Mouse (Mus musculus): ENCODE measurements around the gene 1700020D05Rik.
A peak's percentile ranks its signal among the peaks of the same experiment; 100 is the strongest.

The 1700020D05Rik gene

GRCm38 (mm10) chr19:5503687-5504086 lies at the start of gene 1700020D05Rik:
Gene 1700020D05Rik (minus strand): TSS chr19:5503787.
- no peak for ATAC-seq (ENCODE audit: low TSS enrichment)

DNA sequence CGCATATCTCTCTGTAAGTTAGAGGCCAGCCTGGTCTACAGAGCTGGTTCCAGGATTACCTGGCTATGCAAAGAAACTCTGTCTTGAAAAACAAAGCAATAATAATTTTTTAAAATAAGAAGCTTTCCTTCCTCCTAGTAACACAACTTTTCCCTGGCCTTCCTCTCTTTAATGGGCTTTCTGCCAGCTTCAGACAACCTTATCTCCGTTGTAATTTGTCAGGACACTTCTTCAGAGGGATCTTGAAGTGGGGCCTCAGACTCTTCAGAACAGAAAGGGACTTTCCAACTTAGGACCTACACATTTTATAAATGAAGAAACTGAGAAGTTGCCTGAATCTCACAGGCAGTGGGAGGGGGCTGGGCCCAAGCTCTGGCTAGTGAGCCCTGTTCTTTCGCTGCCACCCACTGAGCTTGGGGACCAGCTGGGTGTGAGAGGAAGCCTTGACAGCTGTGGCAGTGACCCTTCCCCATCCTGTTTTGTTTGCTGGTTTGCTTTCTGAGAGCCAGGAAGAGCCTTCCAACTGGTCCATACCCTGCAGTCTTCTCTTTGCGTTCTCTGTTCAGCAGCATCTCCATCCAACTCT lies 44.0 kb upstream of the 1700020D05Rik start:
- ATAC-seq (ENCODE audit: low TSS enrichment), result no peak

DNA sequence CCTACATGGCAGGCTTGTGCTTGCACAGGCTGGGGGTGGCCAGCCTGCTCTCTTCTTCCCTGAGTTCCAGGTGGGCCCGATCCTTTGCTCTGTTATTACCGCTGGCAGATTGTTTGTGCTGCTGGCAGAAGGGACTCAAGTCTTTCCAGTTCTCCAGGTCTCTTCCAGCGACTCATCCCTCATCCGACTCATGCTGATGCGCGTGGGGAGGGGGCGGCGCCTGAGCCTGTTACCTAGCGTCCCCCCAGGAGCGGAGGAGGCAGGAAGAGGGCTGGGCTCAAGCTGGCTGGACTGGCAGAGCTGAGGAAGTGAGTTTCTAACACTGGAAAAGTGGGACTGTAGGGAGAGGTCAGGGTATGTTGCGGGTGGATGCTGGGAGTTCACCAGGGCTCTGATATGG lies 40.4 kb upstream of the 1700020D05Rik start:
- no peak for ATAC-seq (ENCODE audit: low TSS enrichment)

DNA sequence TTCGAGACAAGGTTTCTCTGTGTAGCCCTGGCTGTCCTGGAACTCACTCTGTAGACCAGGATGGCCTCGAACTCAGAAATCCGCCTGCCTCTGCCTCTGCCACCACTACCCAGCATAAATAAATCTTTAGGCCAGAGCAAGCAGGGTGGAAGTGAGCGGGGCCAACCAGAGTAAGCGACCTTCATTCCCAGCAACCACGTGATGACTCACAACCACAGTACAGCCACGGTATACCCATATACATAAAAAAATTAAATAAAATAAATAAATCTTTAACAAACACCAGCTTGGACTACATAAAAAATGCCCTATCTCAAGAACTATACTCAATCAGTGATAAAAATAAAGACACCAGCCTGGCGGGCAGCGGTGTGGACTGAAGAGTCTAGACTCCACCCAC lies 39.8 kb upstream of the 1700020D05Rik start:
- no peak for ATAC-seq (ENCODE audit: low TSS enrichment)

DNA sequence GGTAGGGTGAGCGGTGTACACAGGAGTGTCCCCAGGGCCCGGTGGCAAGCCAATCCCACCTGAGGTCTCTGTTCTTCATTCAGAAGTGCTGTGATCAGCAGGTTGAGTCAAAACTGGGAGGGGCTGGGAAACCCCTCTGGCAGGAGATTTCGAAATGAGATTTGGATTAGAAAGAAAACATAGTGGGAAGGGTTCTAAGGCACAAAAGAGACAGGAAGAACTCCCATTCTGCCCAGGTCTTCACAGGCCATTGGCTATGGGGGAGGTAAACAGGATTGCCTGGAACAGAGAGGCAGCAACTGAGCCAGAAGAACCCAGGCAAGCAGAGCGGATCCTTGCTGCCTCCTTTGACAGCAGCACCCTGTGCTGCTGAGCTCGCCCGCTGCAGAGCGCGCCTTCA lies 35.2 kb upstream of the 1700020D05Rik start:
- no peak for ATAC-seq (ENCODE audit: low TSS enrichment)

DNA sequence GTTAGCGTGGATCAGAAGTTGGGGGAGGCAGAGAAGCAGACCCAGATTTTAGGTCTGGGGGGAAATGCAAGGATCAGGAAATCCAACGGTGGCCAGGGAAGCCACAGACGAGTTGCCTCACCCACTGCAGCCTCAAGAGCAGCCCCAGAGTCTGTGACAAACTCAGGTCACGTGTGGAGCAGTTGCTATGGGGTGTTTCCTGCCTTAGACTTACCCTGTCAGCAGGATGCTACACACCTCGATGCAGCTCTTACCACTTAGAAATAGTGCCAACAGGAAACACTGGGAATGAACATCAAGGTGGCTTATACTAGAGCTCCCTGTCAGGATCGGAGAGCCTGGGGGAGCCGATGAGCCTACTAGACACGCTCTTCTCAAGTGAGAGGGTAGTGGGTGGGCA lies 28.9 kb upstream of the 1700020D05Rik start:
- ATAC-seq (ENCODE audit: low TSS enrichment), result no peak

- no peak for ATAC-seq (ENCODE audit: low TSS enrichment)
Measured at GRCm38 (mm10) chr19:5530138-5530524, 26.5 kb upstream of the 1700020D05Rik start.

DNA sequence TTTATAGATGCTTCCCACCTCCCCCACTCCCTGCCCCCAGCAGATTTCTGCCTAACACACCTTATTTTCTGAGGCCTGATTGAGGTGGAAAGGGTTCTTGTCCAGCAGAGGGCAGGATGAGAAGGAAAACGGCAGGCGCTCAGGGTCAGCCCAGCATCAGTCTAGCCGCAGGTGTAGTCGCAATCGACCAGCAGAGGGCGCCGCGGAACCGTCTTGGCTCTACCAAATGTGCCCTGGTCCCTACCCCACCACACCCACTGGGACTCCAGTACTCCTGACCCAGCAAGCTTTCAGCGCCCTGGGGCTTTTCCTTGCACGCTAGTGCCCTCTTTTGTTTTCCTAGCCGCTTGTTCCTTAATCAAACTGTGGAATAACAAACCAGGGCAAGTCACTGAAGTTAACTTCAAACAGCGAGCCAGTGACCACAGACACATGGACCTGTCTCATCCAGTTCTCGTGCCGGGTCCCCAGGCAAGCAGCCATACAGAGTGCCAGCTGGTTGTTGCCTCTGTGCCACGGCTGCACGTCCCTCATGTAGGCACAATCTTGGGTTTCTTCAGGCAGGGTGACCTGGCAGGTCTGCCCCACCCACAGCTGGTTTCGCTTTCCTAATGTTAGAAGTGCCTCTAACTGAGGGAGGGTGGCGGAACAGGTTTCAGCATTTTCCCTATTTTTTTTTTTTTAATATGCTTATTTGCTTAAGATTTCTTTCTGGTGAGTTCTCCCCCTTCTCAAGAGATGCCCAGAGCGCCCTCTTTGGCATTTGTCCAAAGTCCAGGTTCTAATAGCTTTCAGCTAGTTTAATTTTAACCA lies 25.9 kb upstream of the 1700020D05Rik start:
- peak; percentile 91 for ATAC-seq (ENCODE audit: low TSS enrichment)

- ATAC-seq (ENCODE audit: low TSS enrichment), result no peak
Measured at GRCm38 (mm10) chr19:5525204-5525603, 21.6 kb upstream of the 1700020D05Rik start.

DNA sequence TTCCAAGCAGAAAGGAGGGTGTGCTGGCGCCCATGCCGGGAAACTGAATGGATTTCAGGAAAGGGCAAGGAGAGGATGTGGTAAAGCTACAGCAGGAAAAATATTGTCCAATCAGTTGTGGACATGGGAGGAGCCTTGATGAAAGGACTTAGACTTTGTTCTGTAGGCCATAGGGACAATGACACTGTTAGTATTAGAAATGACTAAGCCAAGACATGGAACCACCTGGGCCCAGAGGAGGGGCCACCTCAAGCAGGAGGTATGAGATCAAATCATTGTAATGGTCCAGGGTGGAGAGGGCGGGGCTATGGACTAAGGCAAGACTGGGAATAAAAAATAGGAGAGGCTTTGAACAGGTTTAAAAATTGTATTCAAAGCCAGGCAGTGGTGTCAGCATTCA lies 15.1 kb upstream of the 1700020D05Rik start:
- ATAC-seq (ENCODE audit: low TSS enrichment), result no peak

- ATAC-seq (ENCODE audit: low TSS enrichment), result no peak; the same call in 1 of the 2 replicates
Measured at GRCm38 (mm10) chr19:5516906-5517505, 13.4 kb upstream of the 1700020D05Rik start.

GRCm38 (mm10) chr19:5515840-5516777 lies 12.5 kb upstream of the 1700020D05Rik start:
- ATAC-seq (ENCODE audit: low TSS enrichment), result no peak

DNA sequence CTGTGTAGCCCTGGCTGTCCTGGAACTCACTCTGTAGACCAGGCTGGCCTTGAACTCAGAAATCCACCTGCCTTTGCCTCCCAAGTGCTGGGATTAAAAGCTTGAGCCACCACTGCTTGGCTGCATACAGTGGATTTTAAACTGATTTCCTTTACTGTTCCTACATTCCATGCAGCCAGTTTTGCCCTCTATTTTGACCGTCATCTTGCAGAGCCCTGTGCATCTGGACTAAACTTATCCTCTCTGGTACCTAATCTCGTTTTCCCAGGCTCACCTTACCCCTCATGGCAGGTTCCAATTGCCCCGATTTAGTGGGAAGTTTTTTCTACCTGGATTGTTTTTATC lies 9.4 kb upstream of the 1700020D05Rik start:
- ATAC-seq (ENCODE audit: low TSS enrichment), result no peak

GRCm38 (mm10) chr19:5512091-5513004 lies 8.8 kb upstream of the 1700020D05Rik start:
- no peak for ATAC-seq (ENCODE audit: low TSS enrichment)

- no peak for ATAC-seq (ENCODE audit: low TSS enrichment)
Measured at GRCm38 (mm10) chr19:5511074-5511632, 7.6 kb upstream of the 1700020D05Rik start.

- peak; percentile 99 for ATAC-seq (ENCODE audit: low TSS enrichment)
Measured at GRCm38 (mm10) chr19:5510031-5511026, 6.7 kb upstream of the 1700020D05Rik start, which contains the start of gene Snx32. Gene Snx32 (minus strand): TSS chr19:5510538.

DNA sequence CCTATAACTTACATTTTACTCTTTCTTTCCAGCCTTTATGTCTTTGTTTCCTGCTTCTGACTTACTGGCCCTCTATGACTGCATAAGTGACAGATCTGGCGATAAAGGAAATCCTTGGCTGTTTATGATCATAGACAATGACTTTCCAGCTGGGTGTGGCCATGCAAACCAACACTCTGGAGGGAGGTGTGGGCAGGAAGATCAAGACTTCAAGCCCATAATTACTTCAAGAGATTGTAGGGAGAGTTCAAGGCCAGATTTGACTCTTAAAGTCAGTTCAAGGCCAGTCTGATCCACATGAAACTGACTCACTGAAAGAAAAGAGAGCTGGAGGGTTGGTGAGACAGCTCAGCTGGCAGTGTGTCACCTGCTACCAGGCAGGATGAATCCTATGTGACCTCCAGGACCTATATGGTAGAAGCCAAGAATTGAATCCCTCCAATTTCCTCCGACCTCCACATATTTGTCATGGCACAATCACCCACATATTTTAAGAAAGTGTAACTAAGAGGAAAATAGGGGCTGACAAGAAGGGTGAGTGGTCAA lies 3.2 kb downstream of the 1700020D05Rik start:
- no peak for ATAC-seq (ENCODE audit: low TSS enrichment)

DNA sequence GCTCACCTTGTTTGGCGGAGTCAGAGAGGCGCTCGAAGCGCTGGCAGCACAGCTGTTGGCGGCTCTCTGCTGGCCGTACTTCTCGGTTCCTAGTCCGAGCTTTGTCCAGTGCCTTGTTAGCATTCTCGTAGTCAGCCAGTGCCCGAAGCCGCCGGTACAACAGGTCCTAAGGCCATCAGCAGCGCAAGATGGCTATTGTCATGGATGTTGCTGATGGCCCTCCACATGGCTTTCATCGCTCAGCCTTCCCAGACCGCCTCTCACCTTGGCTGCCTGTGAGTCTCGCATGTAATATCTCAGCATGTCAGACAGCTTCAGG lies 7.6 kb downstream of the 1700020D05Rik start:
- no peak for ATAC-seq (ENCODE audit: low TSS enrichment)
